Mouse (Mus musculus): Measurements from ENCODE around the gene Rbms1.
A peak's percentile ranks its signal among the peaks of the same experiment; 100 is the strongest.

Rbms1 gene

GRCm38 (mm10) chr2:60918401-60918800, 44.6 kb downstream of the Rbms1 start:
- no peak for DNase-seq (ENCODE audit: low read depth, low spot score)

- DNase-seq (ENCODE audit: low read depth, low spot score): peak; percentile 65
Observed at GRCm38 (mm10) chr2:60914524-60915280, 48.3 kb downstream of the Rbms1 start.

GRCm38 (mm10) chr2:60913281-60913680, 49.7 kb downstream of the Rbms1 start:
- no peak for DNase-seq (ENCODE audit: low read depth, low spot score)

GRCm38 (mm10) chr2:60911716-60912115, 51.3 kb downstream of the Rbms1 start:
- no peak for DNase-seq (ENCODE audit: low read depth, low spot score)

- DNase-seq (ENCODE audit: low read depth, low spot score): peak; percentile 45
Observed at GRCm38 (mm10) chr2:60910820-60911219, 52.2 kb downstream of the Rbms1 start.

- no peak for DNase-seq (ENCODE audit: low read depth, low spot score)
Observed at GRCm38 (mm10) chr2:60908551-60908950, 54.4 kb downstream of the Rbms1 start.

- no peak for DNase-seq (ENCODE audit: low read depth, low spot score)
Observed at GRCm38 (mm10) chr2:60908116-60908515, 54.9 kb downstream of the Rbms1 start.

GRCm38 (mm10) chr2:60905283-60905682, 57.7 kb downstream of the Rbms1 start:
- no peak for DNase-seq (ENCODE audit: low read depth, low spot score)

GRCm38 (mm10) chr2:60904141-60904540, 58.9 kb downstream of the Rbms1 start:
- DNase-seq (ENCODE audit: low read depth, low spot score): no peak

GRCm38 (mm10) chr2:60903535-60903934, 59.5 kb downstream of the Rbms1 start:
- DNase-seq (ENCODE audit: low read depth, low spot score): no peak

- DNase-seq (ENCODE audit: low read depth, low spot score): no peak
Observed at GRCm38 (mm10) chr2:60902446-60903137, 60.4 kb downstream of the Rbms1 start.

- no peak for DNase-seq (ENCODE audit: low read depth, low spot score)
Observed at GRCm38 (mm10) chr2:60901511-60901951, 61.5 kb downstream of the Rbms1 start.

- DNase-seq (ENCODE audit: low read depth, low spot score): no peak
Observed at GRCm38 (mm10) chr2:60901013-60901412, 62.0 kb downstream of the Rbms1 start.

- DNase-seq (ENCODE audit: low read depth, low spot score): no peak
Observed at GRCm38 (mm10) chr2:60893042-60893441, 70.0 kb downstream of the Rbms1 start.

GRCm38 (mm10) chr2:60883931-60884330, 79.1 kb downstream of the Rbms1 start:
- DNase-seq (ENCODE audit: low read depth, low spot score): no peak

GRCm38 (mm10) chr2:60883043-60883365, 80.0 kb downstream of the Rbms1 start:
- no peak for DNase-seq (ENCODE audit: low read depth, low spot score)

- DNase-seq (ENCODE audit: low read depth, low spot score): no peak
Observed at GRCm38 (mm10) chr2:60882202-60883042, 80.6 kb downstream of the Rbms1 start.

GRCm38 (mm10) chr2:60881571-60882041, 81.4 kb downstream of the Rbms1 start:
- no peak for DNase-seq (ENCODE audit: low read depth, low spot score)

GRCm38 (mm10) chr2:60880789-60881570, 82.0 kb downstream of the Rbms1 start:
- no peak for DNase-seq (ENCODE audit: low read depth, low spot score)

GRCm38 (mm10) chr2:60879966-60880788, 82.8 kb downstream of the Rbms1 start:
- no peak for DNase-seq (ENCODE audit: low read depth, low spot score)
